Mouse (Mus musculus): ENCODE measurements around the gene Herc1.

- TF ChIP-seq POLR2A (IDR thresholded peaks at IDR 0.05; ENCODE audit: insufficient read depth, low read length) (no peak), CTCF (IDR thresholded peaks at IDR 0.05; ENCODE audit: low read depth, low read length) (no peak), EP300 (IDR thresholded peaks at IDR 0.05; ENCODE audit: insufficient read depth, low read depth, low read length) (no peak)
Measured at GRCm38 (mm10) chr9:66368890-66369433, 18.7 kb downstream of the Herc1 start.

All from ES-Bruce4 (cell line).